Mouse (Mus musculus) heart, postnatal 25 days (tissue): ENCODE measurements around the gene Layn. TPM values are rescaled to one million over a fixed set of nuclear protein-coding genes. Genes with fewer than 3 reads are reported as not detected.

Source experiments
- DNase-seq: peaks from one replicate; pipeline ENCODE4 v3.0.0; 2022; ENCODE audit warnings: low spot score
- intact Hi-C: fragments of 180-260 bp; cut with DNase I; formaldehyde crosslinking; loops from one replicate; pipeline ENCODE4 v1.15.1; 2025
- total RNA-seq, 2 experiments: library from RNA; stranded (reverse); gene quantifications; 2 replicates each; pipeline ENCODE4 v1.2.3; 2021

Layn gene
- total RNA-seq, 2 experiments from 2014 or later = 6.0 to 7.0 TPM

DNA sequence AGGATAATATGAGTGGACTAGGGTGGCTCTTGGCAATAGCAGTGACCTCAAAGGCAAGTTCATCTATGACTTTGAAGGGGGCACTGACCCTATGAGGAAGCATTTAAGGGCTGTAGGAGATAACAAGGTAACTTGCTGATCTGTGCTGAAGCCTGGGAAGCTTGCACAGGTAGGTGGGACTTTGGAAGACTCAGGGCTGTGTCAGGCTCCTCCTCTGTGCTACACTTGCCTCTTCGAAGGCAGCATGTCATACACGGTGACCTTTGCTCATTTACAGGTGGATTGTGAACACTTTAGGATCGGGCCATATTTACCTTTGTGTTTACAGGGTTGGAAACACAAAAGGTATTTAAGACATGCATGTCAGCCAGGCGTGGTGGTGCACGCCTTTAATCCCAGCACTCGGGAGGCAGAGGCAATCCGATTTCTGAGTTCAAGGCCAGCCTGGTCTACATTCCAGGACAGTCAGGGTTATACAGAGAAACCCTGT is 35.4 kb downstream of the Layn start:
- DNase-seq = no peak

GRCm38 (mm10) chr9:51032785-51033529 is 43.9 kb downstream of the Layn start:
- DNase-seq = no peak
- intact Hi-C loops = no loop called here

More for the DNA sequence above, 35.4 kb downstream of the Layn start:
- intact Hi-C loops = no loop called here

- intact Hi-C loops = no loop called here
- DNase-seq = no peak
Measured at GRCm38 (mm10) chr9:51032291-51032690, 44.6 kb downstream of the Layn start.

GRCm38 (mm10) chr9:51031603-51032002 is 45.3 kb downstream of the Layn start:
- no peak for DNase-seq
- intact Hi-C loops = no loop called here

DNA sequence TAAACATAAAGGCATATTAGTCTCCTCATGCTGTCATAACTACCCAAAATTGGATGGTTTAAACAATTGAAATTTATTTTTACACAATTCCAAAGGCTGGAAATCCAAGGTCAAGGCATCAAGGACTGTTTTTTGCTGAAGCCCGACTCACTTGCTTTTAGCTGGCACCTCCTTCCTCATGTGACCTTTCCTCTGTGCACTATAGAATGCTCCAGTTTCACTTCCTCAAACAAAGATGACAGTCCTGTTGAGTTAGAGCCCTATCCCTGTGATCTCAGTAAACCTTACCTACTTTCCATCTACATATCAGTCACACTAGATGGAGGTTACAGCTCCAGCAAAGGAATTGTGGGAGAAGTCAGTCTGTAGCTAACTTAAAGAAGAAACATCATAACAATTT is 46.7 kb downstream of the Layn start:
- DNase-seq = no peak
- intact Hi-C loops = no loop called here

- intact Hi-C loops = no loop called here
- no peak for DNase-seq
Measured at GRCm38 (mm10) chr9:51026952-51027351, 49.9 kb downstream of the Layn start.

DNA sequence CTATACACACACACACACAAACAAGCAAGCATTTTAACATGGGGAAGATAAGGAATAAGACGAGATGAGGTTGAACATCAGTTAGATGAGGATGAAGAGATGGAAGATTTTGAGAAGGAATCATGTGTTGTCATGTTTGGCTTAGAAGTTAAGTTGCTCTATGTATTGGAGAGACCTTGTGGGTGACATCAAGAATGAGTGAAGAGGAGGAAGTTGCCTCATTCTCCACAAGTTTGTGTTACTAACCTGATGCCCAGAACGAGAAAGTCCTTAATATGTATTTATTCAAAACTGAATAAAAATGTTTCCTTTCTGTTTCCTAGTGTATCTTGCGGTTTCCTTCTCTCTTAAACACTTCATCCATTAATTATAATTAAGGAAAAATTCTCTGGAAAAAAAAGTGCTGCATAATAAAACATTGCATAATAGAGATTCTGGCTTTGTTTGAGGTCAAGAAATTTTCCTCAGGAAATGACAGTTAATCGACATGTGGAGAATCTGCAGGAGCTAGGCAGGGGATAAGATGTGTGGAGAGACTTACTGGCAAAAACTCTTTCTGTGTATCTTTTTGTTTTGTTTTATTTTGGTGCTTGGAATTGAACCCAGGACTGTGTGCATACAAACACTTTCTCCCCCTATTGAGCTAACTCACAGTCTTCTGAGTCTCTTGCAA is 55.6 kb downstream of the Layn start:
- intact Hi-C loops = no loop called here
- DNase-seq = no peak

DNA sequence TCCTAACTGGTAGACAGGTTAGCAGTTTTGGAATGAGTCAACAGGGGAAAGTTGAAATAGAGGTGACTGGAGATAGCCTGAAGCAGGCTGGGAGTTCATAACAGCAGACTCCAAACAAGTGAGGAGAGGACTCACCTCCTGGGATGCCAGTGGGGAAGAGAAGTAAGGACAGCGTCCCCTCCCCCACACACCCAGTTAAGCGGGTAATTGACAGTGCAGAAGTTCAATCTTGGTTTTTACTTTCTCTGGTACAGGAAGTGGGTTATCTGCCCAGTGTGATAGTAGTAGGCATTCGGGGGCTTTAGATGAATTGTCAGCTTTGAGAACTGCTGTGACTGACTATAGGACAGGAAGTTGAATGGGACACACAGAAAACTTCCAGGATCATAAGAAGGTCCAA is 56.5 kb downstream of the Layn start:
- intact Hi-C loops = no loop called here

GRCm38 (mm10) chr9:51019670-51020069 is 57.2 kb downstream of the Layn start:
- intact Hi-C loops = no loop called here
- DNase-seq = no peak

More for the DNA sequence above, 56.5 kb downstream of the Layn start:
- no peak for DNase-seq

DNA sequence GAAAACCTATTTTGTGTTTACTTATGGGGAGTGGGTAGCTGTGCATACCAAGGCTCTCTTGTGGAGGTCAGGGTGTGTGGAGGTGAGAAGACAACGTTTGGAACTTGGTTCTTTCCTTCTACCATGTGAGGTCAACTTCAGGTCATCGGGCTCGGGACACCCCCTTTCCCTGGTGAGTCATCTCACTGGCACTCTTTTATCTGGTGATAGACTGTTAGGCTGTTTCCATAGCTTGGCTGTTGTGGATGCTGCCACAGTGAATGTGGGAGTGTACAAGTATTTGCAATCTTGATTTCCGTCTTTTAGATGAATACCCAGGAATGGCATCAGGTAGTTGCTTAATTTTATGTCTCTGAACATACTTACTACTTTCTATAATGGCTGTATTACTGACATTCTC is 61.2 kb downstream of the Layn start:
- DNase-seq = no peak
- intact Hi-C loops = no loop called here

GRCm38 (mm10) chr9:51013644-51014043 is 63.2 kb downstream of the Layn start:
- intact Hi-C loops = loop anchor here (5.0 kb wide), 1 partner anchor 139 kb away; no protein-coding TSS in a partner anchor
- no peak for DNase-seq

GRCm38 (mm10) chr9:51009656-51009950 is 67.3 kb downstream of the Layn start:
- DNase-seq = no peak
- intact Hi-C loops = loop anchor here (1.0 to 5.0 kb wide), 2 partner anchors 160 to 207 kb away; no protein-coding TSS in a partner anchor

GRCm38 (mm10) chr9:51008841-51009655 is 67.8 kb downstream of the Layn start, which contains the start of gene Sik2:
Sik2 (minus strand) TSS chr9:51009073.
- DNase-seq = peak; percentile 85
- intact Hi-C loops = loop anchor here (1.0 to 5.0 kb wide), 2 partner anchors 160 to 207 kb away; no protein-coding TSS in a partner anchor

GRCm38 (mm10) chr9:51008068-51008840 is 68.6 kb downstream of the Layn start:
- intact Hi-C loops = loop anchor here (5.0 kb wide), 1 partner anchor 206 kb away; no protein-coding TSS in a partner anchor
- DNase-seq = no peak

DNA sequence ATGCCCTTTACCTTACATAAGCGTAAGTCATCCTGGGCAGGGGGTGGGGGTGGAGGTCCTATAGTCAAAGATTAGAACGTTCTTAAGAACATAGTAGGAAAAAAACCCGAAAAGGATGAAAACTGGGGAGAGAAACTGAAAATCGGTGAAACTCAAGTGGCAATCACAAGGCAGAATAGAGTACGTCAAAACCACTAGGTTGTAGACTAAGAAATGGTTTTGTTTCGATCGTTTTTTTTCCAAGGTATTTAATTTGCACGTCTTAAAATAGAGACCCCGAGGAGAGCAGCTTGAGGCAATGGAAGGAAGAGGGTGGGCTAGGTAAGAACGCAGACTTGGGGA is 69.2 kb downstream of the Layn start:
- intact Hi-C loops = loop anchor here (5.0 kb wide), 1 partner anchor 205 kb away; no protein-coding TSS in a partner anchor
- no peak for DNase-seq

DNA sequence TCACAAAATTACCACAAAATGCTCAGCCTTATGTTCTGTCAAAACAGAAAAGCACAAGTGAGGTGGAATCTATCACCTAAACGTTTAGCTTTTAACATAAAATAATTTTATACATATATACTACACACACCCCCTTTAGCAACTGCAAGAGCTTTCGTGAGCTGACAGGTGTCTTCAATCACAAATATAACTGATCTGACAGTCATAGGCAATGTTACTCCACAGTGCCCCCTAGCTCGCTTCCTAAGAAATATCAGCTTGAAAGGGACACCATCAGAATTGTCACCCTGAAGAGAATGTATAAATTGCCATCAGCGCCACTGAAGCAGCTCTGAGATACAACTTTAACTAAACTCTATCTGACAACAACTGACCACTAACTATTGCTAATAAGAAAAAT is 70.0 kb downstream of the Layn start:
- intact Hi-C loops = loop anchor here (5.0 kb wide), 1 partner anchor 205 kb away; no protein-coding TSS in a partner anchor
- DNase-seq = no peak
